Mouse (Mus musculus) MEL (cell line): Measurements from ENCODE around the gene Camta1. TPM values are rescaled to one million over a fixed set of nuclear protein-coding genes. Genes with fewer than 3 reads are reported as not detected.

Experiments
- DNase-seq: peaks from one replicate; pipeline ENCODE4 v3.0.0; 2011; ENCODE audit warnings: low read depth, low spot score
- H3K27ac ChIP-seq: 2 replicates; pipeline ENCODE4 v1.5.1; 2012; ENCODE audit warnings: low read depth, mild to moderate bottlenecking, control low read depth, low read length, moderate library complexity; ENCODE audit not compliant: control insufficient read depth
- H3K27me3 ChIP-seq, 2 experiments: fragments of 150-350 bp in 1 of 2; sonication (generic) in 1 of 2; 2 replicates each; pipeline ENCODE4 v1.6.1; 2012; ENCODE audit warnings: low read length in 2 of 2, mild to moderate bottlenecking in 2 of 2, improper control_type of control experiment in 1 of 2, moderate library complexity in 1 of 2; ENCODE audit not compliant: insufficient read depth in 2 of 2, control insufficient read depth in 1 of 2
- H3K36me3 ChIP-seq, 2 experiments: 2 replicates each; pipeline ENCODE4 v1.6.1; 2012 to 2014; ENCODE audit warnings: low read length in 2 of 2, improper control_type of control experiment in 1 of 2, inconsistent platforms in 1 of 2, mild to moderate bottlenecking in 1 of 2; ENCODE audit not compliant: insufficient read depth in 2 of 2, control insufficient read depth in 1 of 2
- H3K4me1 ChIP-seq, 2 experiments: fragments of 150-350 bp in 1 of 2; sonication (generic) in 1 of 2; 2 replicates each; pipeline ENCODE4 v1.6.1; 2012; ENCODE audit warnings: low read length in 2 of 2, improper control_type of control experiment in 1 of 2, mild to moderate bottlenecking in 1 of 2; ENCODE audit not compliant: insufficient read depth in 2 of 2, control insufficient read depth in 1 of 2
- H3K4me3 ChIP-seq, 2 experiments: fragments of 150-350 bp in 1 of 2; sonication (generic) in 1 of 2; 2 replicates each; pipeline ENCODE4 v1.5.1; 2012; ENCODE audit warnings: low read depth in 2 of 2, low read length in 2 of 2, mild to moderate bottlenecking in 2 of 2, moderate library complexity in 2 of 2, control low read depth in 1 of 2, improper control_type of control experiment in 1 of 2; ENCODE audit not compliant: control insufficient read depth in 1 of 2, insufficient read depth in 1 of 2
- H3K79me2 ChIP-seq: 2 replicates; pipeline ENCODE4 v1.6.1; 2012; ENCODE audit warnings: mild to moderate bottlenecking, low read length, moderate library complexity; ENCODE audit not compliant: control insufficient read depth, poor library complexity, insufficient read depth
- H3K9ac ChIP-seq: 2 replicates; pipeline ENCODE4 v1.6.1; 2012; ENCODE audit warnings: low read depth, mild to moderate bottlenecking, control low read depth, low read length, moderate library complexity; ENCODE audit not compliant: control insufficient read depth, poor library complexity, severe bottlenecking
- H3K9me3 ChIP-seq: fragments of 150-350 bp; sonication (generic); replicated peaks from 2 replicates; pipeline ENCODE4 v1.6.1; 2012; ENCODE audit warnings: mild to moderate bottlenecking, low read length, improper control_type of control experiment, moderate library complexity; ENCODE audit not compliant: insufficient read depth
- CHD1 ChIP-seq: IDR thresholded peaks from 2 replicates; pipeline ENCODE4 v1.6.1; 2012; ENCODE audit warnings: low read depth, mild to moderate bottlenecking, inconsistent platforms, low read length, improper control_type of control experiment
- CTCF ChIP-seq, 3 experiments: IDR thresholded peaks in 2 of 3; conservative IDR thresholded peaks in 1 of 3; 2 replicates each; pipeline ENCODE4 v1.5.1; 2011 to 2012; ENCODE audit warnings: low read length in 3 of 3, low read depth in 2 of 3, mild to moderate bottlenecking in 2 of 3, improper control_type of control experiment in 1 of 3, inconsistent platforms in 1 of 3, mixed read lengths in 1 of 3, moderate library complexity in 1 of 3; ENCODE audit not compliant: control insufficient read depth in 1 of 3, insufficient read depth in 1 of 3, poor library complexity in 1 of 3, severe bottlenecking in 1 of 3
- ELF1 ChIP-seq: IDR thresholded peaks from 2 replicates; pipeline ENCODE4 v1.6.1; 2014; ENCODE audit warnings: low read depth, mild to moderate bottlenecking, inconsistent platforms, low read length, improper control_type of control experiment, moderate library complexity
- JUND ChIP-seq: IDR thresholded peaks from 2 replicates; pipeline ENCODE4 v1.6.1; 2011; ENCODE audit warnings: low read depth, mild to moderate bottlenecking, improper control_type of control experiment, low read length
- KAT2A ChIP-seq: conservative IDR thresholded peaks from 2 replicates; pipeline ENCODE4 v1.6.1; 2012; ENCODE audit warnings: low read depth, low read length, improper control_type of control experiment, inconsistent platforms
- MAFK ChIP-seq: IDR thresholded peaks from 2 replicates; pipeline ENCODE4 v1.6.1; 2011; ENCODE audit warnings: low read depth, mild to moderate bottlenecking, low read length, improper control_type of control experiment, borderline replicate concordance
- MAX ChIP-seq: IDR thresholded peaks from 2 replicates; pipeline ENCODE4 v1.6.1; 2011; ENCODE audit warnings: low read length, improper control_type of control experiment
- MAZ ChIP-seq: IDR thresholded peaks from 2 replicates; pipeline ENCODE4 v1.6.1; 2012; ENCODE audit warnings: low read depth, mild to moderate bottlenecking, inconsistent platforms, low read length, improper control_type of control experiment
- MXI1 ChIP-seq: IDR thresholded peaks from 2 replicates; pipeline ENCODE4 v1.6.1; 2011; ENCODE audit warnings: mild to moderate bottlenecking, low read depth, low read length, improper control_type of control experiment
- MYB ChIP-seq: IDR thresholded peaks from 2 replicates; pipeline ENCODE4 v1.6.1; 2011; ENCODE audit warnings: mild to moderate bottlenecking, low read depth, low read length, improper control_type of control experiment
- MYC ChIP-seq: IDR thresholded peaks from 2 replicates; pipeline ENCODE4 v1.6.1; 2011; ENCODE audit warnings: low read depth, mild to moderate bottlenecking, low read length, improper control_type of control experiment, moderate library complexity
- NRF1 ChIP-seq: IDR thresholded peaks from 2 replicates; pipeline ENCODE4 v1.6.1; 2014; ENCODE audit warnings: low read depth, mild to moderate bottlenecking, inconsistent platforms, low read length, improper control_type of control experiment, moderate library complexity; ENCODE audit not compliant: poor library complexity, insufficient read depth, severe bottlenecking
- POLR2AphosphoS5 ChIP-seq: IDR thresholded peaks from 2 replicates; pipeline ENCODE4 v1.6.1; 2012; ENCODE audit warnings: low read depth, borderline replicate concordance, mild to moderate bottlenecking, inconsistent platforms, low read length, moderate library complexity, mixed read lengths
- RAD21 ChIP-seq: IDR thresholded peaks from 2 replicates; pipeline ENCODE4 v1.6.1; 2011; ENCODE audit warnings: mild to moderate bottlenecking, low read depth, low read length, improper control_type of control experiment
- RCOR1 ChIP-seq: IDR thresholded peaks from 2 replicates; pipeline ENCODE4 v1.6.1; 2012; ENCODE audit warnings: low read depth, mild to moderate bottlenecking, inconsistent platforms, low read length, improper control_type of control experiment
- SIN3A ChIP-seq: IDR thresholded peaks from 2 replicates; pipeline ENCODE4 v1.6.1; 2012; ENCODE audit warnings: low read length, improper control_type of control experiment, inconsistent platforms
- SMC3 ChIP-seq: IDR thresholded peaks from 2 replicates; pipeline ENCODE4 v1.6.1; 2011; ENCODE audit warnings: low read depth, low read length, improper control_type of control experiment
- UBTF ChIP-seq: IDR thresholded peaks from 2 replicates; pipeline ENCODE4 v1.6.1; 2012; ENCODE audit warnings: low read depth, mild to moderate bottlenecking, inconsistent platforms, low read length, improper control_type of control experiment, moderate library complexity, borderline replicate concordance; ENCODE audit not compliant: insufficient read depth
- ZC3H11A ChIP-seq: IDR thresholded peaks from 2 replicates; pipeline ENCODE4 v1.6.1; 2012; ENCODE audit warnings: low read depth, mild to moderate bottlenecking, inconsistent platforms, low read length, improper control_type of control experiment
- ZKSCAN1 ChIP-seq: IDR thresholded peaks from 2 replicates; pipeline ENCODE4 v1.6.1; 2012; ENCODE audit warnings: low read depth, mild to moderate bottlenecking, inconsistent platforms, low read length, improper control_type of control experiment, moderate library complexity
- ZNF384 ChIP-seq: IDR thresholded peaks from 2 replicates; pipeline ENCODE4 v1.6.1; 2012; ENCODE audit warnings: low read depth, mild to moderate bottlenecking, inconsistent platforms, low read length, improper control_type of control experiment
- polyA plus RNA-seq, 2 experiments: library from polyadenylated mRNA; stranded (reverse) in 1 of 2; unstranded in 1 of 2; fragments of >175 nt in 1 of 2; fragments of >200 nt in 1 of 2; gene quantifications; 2 replicates each; pipeline versions ENCODE4 v1.2.1 to v1.2.4; 2012; ENCODE audit warnings: low replicate concordance in 2 of 2, low read depth in 1 of 2; ENCODE audit not compliant: insufficient read length in 2 of 2, insufficient read depth in 1 of 2, missing spikeins in 1 of 2
- total RNA-seq: library from RNA; depleted of rRNA; stranded (reverse); fragments of 300-350 nt; gene quantifications from 2 replicates; pipeline ENCODE4 v1.2.3, GENCODE M21; 2012

Camta1 gene
- total and polyA plus RNA-seq, 3 experiments, result 28.2 to 87.5 TPM; not detected in 1

DNA sequence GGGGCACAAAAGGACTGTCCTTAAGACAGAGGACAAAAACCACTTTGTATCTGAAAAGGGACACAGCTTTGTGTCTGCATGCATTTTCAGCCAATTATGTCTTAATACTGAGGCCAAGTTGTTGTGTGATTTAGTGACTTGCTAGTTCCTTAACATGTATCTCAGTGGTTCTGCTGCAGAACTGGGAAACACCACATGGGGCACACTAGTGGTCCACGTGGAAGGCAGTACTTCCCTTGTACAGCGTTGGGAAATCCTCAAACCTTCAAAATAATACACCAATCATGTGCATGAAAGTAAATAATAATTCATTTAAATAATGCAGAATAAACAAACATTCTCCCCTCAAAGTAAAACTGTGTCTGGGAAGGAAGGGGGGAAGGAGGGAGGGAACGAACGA is 792.9 kb downstream of the Camta1 start:
- Histone ChIP-seq H3K27me3 (peaks cover 0 to 4% of the 10 kb centered on the region in 2 experiments; a peak in 1 of 4 replicates), H3K27ac (no peak overlapping the region)
- no peak for TF ChIP-seq JUND
- no peak for TF ChIP-seq ELF1
- no peak for TF ChIP-seq NRF1
- TF ChIP-seq MAZ, result no peak
- no peak for TF ChIP-seq RCOR1
- TF ChIP-seq CHD1, result no peak
- peak; percentile 79 for TF ChIP-seq MYC
- TF ChIP-seq ZNF384, result no peak
- TF ChIP-seq RAD21, result no peak
- no peak for TF ChIP-seq UBTF
- TF ChIP-seq MYB, result no peak
- TF ChIP-seq SIN3A, result no peak
- no peak for TF ChIP-seq MAFK
- peak; percentile 51; the same call in 1 of the 2 replicates for TF ChIP-seq MXI1
- TF ChIP-seq CTCF (IDR thresholded peaks at IDR 0.05 in 2 of 3, conservative IDR thresholded peaks at IDR 0.05 in 1 of 3; ENCODE audit: control insufficient read depth in 1 of 3, insufficient read depth in 1 of 3, low read depth in 2 of 3, low read length in 3 of 3, poor library complexity in 1 of 3, severe bottlenecking in 1 of 3), result peak in 2 of 3 experiments; percentile 18 to 29; a peak in 1 of 6 replicates
- no peak for TF ChIP-seq KAT2A
- peak; percentile 86 for TF ChIP-seq MAX
- TF ChIP-seq, all 39 proteins: peak for 4
- H3K9ac ChIP-seq, result no peak overlapping the region
- peak; percentile 39 for DNase-seq
- no peaks in the 10 kb centered on the region for H3K4me1 ChIP-seq
- H3K36me3 ChIP-seq, result no peaks in the 10 kb centered on the region; a peak in 1 of 4 replicates
- H3K4me3 ChIP-seq, result no peak overlapping the region
- H3K9me3 ChIP-seq, result no peaks in the 10 kb centered on the region
- H3K79me2 ChIP-seq, result no peaks in the 10 kb centered on the region

DNA sequence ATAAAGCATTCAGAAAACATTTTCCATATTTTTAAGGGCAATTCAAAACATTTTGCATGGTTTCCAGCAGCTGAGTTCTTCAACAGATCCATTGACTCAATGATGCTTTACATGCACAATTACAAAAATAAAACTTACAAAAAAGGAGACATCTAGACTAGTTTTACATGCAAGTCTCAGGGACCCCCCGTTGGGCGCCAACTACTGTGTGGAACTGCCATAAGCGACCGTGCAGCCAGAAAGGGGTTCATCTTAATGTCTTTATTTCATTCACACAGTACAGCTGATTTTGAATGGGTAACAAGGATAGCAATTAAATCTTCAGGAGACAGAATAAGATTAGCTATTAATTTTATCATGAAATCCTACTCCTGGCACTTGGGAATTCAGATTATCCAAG is 802.1 kb downstream of the Camta1 start:
- Histone ChIP-seq H3K9ac (no peak overlapping the region), H3K36me3 (peaks cover 3 to 6% of the 10 kb centered on the region in 2 experiments; a peak in 3 of 4 replicates), H3K4me1 (peaks cover 0 to 7% of the 10 kb centered on the region in 2 experiments; a peak in 1 of 4 replicates), H3K27me3 (peaks cover 0 to 2% of the 10 kb centered on the region in 2 experiments; a peak in 1 of 4 replicates), H3K79me2 (peaks cover 14% of the 10 kb centered on the region), H3K4me3 (no peak overlapping the region), H3K9me3 (no peaks in the 10 kb centered on the region), H3K27ac (no peak overlapping the region)
- TF ChIP-seq SMC3 (no peak), CHD1 (no peak), SIN3A (no peak), ELF1 (no peak), ZKSCAN1 (no peak), ZC3H11A (no peak), POLR2AphosphoS5 (no peak)
- no peak for DNase-seq
